Mouse (Mus musculus) stomach, postnatal 0 days (tissue): ENCODE measurements around the gene Ccdc159. TPM values are rescaled to one million over a fixed set of nuclear protein-coding genes. Genes with fewer than 3 reads are reported as not detected.

ENCODE experiments used
- ATAC-seq: fragments of 200-750 bp; cut with Nextera tagmentation; 2 replicates; pipeline ENCODE4 v1.8.0; 2017; ENCODE audit not compliant: low FRiP score, low TSS enrichment
- DNase-seq: peaks from one replicate; pipeline ENCODE4 v3.0.0-alpha.2; 2016; ENCODE audit warnings: low spot score
- H3K27ac ChIP-seq: fragments of 300-500 bp; sonication (generic); replicated peaks from 2 replicates; pipeline ENCODE4 v1.5.1; 2014; ENCODE audit warnings: mild to moderate bottlenecking, control low read depth
- H3K27me3 ChIP-seq: fragments of 300-500 bp; sonication (generic); 2 replicates; pipeline ENCODE4 v1.6.1; 2014; ENCODE audit warnings: low read length; ENCODE audit not compliant: control insufficient read depth, insufficient read depth
- H3K36me3 ChIP-seq: fragments of 300-500 bp; sonication (generic); 2 replicates; pipeline ENCODE4 v1.6.1; 2014; ENCODE audit warnings: low read length, mixed read lengths; ENCODE audit not compliant: control insufficient read depth, insufficient read depth
- H3K4me1 ChIP-seq: fragments of 300-500 bp; sonication (generic); replicated peaks from 2 replicates; pipeline ENCODE4 v1.6.1; 2014; ENCODE audit warnings: antibody characterized with exemption; ENCODE audit not compliant: control insufficient read depth, insufficient read depth
- H3K4me2 ChIP-seq: fragments of 300-500 bp; sonication (generic); replicated peaks from 2 replicates; pipeline ENCODE4 v1.6.1; 2014; ENCODE audit warnings: low read depth, mild to moderate bottlenecking, control low read depth, moderate library complexity
- H3K4me3 ChIP-seq: fragments of 300-500 bp; sonication (generic); 2 replicates; pipeline ENCODE4 v1.5.1; 2014; ENCODE audit warnings: low read depth, low read length, control low read depth
- H3K9ac ChIP-seq: fragments of 300-500 bp; sonication (generic); 2 replicates; pipeline ENCODE4 v1.6.1; 2014; ENCODE audit warnings: mild to moderate bottlenecking, low read length, control low read depth, mixed read lengths
- H3K9me3 ChIP-seq: fragments of 300-500 bp; sonication (generic); 2 replicates; pipeline ENCODE4 v1.6.1; 2016; ENCODE audit warnings: low read length; ENCODE audit not compliant: control insufficient read depth
- CTCF ChIP-seq: IDR thresholded peaks from 2 replicates; pipeline ENCODE4 v1.5.1; 2016; ENCODE audit warnings: antibody characterized with exemption, low read depth, mild to moderate bottlenecking, moderate library complexity
- EP300 ChIP-seq: optimal IDR thresholded peaks from 2 replicates; pipeline ENCODE3; 2016; ENCODE audit warnings: antibody characterized with exemption
- WGBS: fragments of 180-500 bp; shearing (Covaris S2); extraction: QIAGEN DNeasy Blood & Tissue Kit; methylation state at CpG from one replicate; pipeline ENCODE4 v1.1.7; 2014; 5-methylcytosine and 5-hydroxymethylcytosine counted together
- polyA plus RNA-seq: library from polyadenylated mRNA; unstranded; fragments of >200 nt; fragmentation: Nextera tagmentation; extraction: Ambion mirVana; gene quantifications from 2 replicates; pipeline ENCODE4 v1.2.1, GENCODE M21; 2015

Ccdc159 gene
- polyA plus RNA-seq, 1 experiment from 2014 or later = 1.1 TPM

- Histone ChIP-seq H3K27me3 (no peaks in the 10 kb centered on the region), H3K4me2 (no peak overlapping the region), H3K9me3 (no peaks in the 10 kb centered on the region), H3K27ac (no peak overlapping the region), H3K4me1 (no peaks in the 10 kb centered on the region), H3K4me3 (no peak overlapping the region), H3K9ac (no peak overlapping the region), H3K36me3 (peaks cover 10% of the 10 kb centered on the region; the same call in 1 of the 2 replicates)
- TF ChIP-seq CTCF (no peak), EP300 (no peak)
- ATAC-seq = no peak
- no peak for DNase-seq
- WGBS = 76% methylated on average over 10 of the region's 10 CpGs
These were observed 17.6 kb upstream of the Ccdc159 start for GRCm38 (mm10) chr9:21909474-21910223.

- H3K4me3 ChIP-seq = peak overlapping the region; percentile 74
- H3K27ac ChIP-seq = peak overlapping the region; percentile 99
- H3K27me3 ChIP-seq = no peaks in the 10 kb centered on the region
- DNase-seq (peak; percentile 78), ATAC-seq (peak; percentile 65)
- H3K9ac ChIP-seq = peak overlapping the region; percentile 92
- peaks cover 3% of the 10 kb centered on the region; the same call in 1 of the 2 replicates for H3K36me3 ChIP-seq
- TF ChIP-seq EP300 = no peak
- TF ChIP-seq CTCF = no peak
- no peaks in the 10 kb centered on the region for H3K4me1 ChIP-seq
- 43% methylated on average over 3 of the region's 3 CpGs for WGBS
- no peaks in the 10 kb centered on the region for H3K9me3 ChIP-seq
- peak overlapping the region; percentile 90 for H3K4me2 ChIP-seq
These were observed 10.3 kb upstream of the Ccdc159 start for GRCm38 (mm10) chr9:21916851-21917492.

GRCm38 (mm10) chr9:21917493-21918034 is 9.7 kb upstream of the Ccdc159 start:
- Histone ChIP-seq H3K9me3 (no peaks in the 10 kb centered on the region), H3K27me3 (no peaks in the 10 kb centered on the region), H3K9ac (peak overlapping the region; percentile 92), H3K4me3 (peak overlapping the region; percentile 74), H3K27ac (peak overlapping the region; percentile 99), H3K4me2 (peak overlapping the region; percentile 90), H3K36me3 (peaks cover 3% of the 10 kb centered on the region; the same call in 1 of the 2 replicates), H3K4me1 (no peaks in the 10 kb centered on the region)
- ATAC-seq (peak; percentile 45), DNase-seq (peak; percentile 55)
- TF ChIP-seq EP300 = no peak
- TF ChIP-seq CTCF = no peak
- WGBS = 2% methylated on average over 35 of the region's 35 CpGs

- DNase-seq (peak; percentile 99), ATAC-seq (peak; percentile 89)
- no peaks in the 10 kb centered on the region for H3K4me1 ChIP-seq
- peak within 1 kb of the TSS; percentile 92 for H3K9ac ChIP-seq
- WGBS = 1% methylated on average over 30 of the region's 36 CpGs
- peaks cover 3% of the 10 kb centered on the region; the same call in 1 of the 2 replicates for H3K36me3 ChIP-seq
- H3K27ac ChIP-seq = peak within 1 kb of the TSS; percentile 99
- peak within 1 kb of the TSS; percentile 74 for H3K4me3 ChIP-seq
- H3K27me3 ChIP-seq = no peaks in the 10 kb centered on the region
- TF ChIP-seq EP300 (no peak), CTCF (peak; percentile 13; the same call in 1 of the 2 replicates)
- no peaks in the 10 kb centered on the region for H3K9me3 ChIP-seq
- peak within 1 kb of the TSS; percentile 90 for H3K4me2 ChIP-seq
These were observed 9.2 kb upstream of the Ccdc159 start, which contains the start of gene Rab3d for GRCm38 (mm10) chr9:21918035-21918592. Gene Rab3d, minus strand, starts transcription at chr9:21918192.

- Histone ChIP-seq H3K27me3 (no peaks in the 10 kb centered on the region), H3K9ac (no peak overlapping the region), H3K4me2 (peak overlapping the region; percentile 90), H3K27ac (peak overlapping the region; percentile 25), H3K36me3 (peaks cover 3% of the 10 kb centered on the region; the same call in 1 of the 2 replicates), H3K9me3 (no peaks in the 10 kb centered on the region), H3K4me1 (no peaks in the 10 kb centered on the region), H3K4me3 (no peak overlapping the region; the same call in 1 of the 2 replicates)
- WGBS = 20% methylated on average over 5 of the region's 5 CpGs
- no peak for ATAC-seq
- no peak for DNase-seq
- no peak for TF ChIP-seq EP300
- 0 out of 2 replicates have a peak, but pooled peaks have one; percentile 24 for TF ChIP-seq CTCF
These were observed 8.4 kb upstream of the Ccdc159 start for GRCm38 (mm10) chr9:21918692-21919384.
